16 mouse cellular contexts compared by ENCODE assay signal in genomic region chr16:94932702-94933101, GRCm38 (mm10).
A peak's percentile ranks its signal among the peaks of the same experiment; 100 is the strongest.
DNase-seq lines count a peak whose midpoint lies in the region; TF ChIP-seq lines count a peak whose summit lies in the region.
"Had no signal": no experiment of that assay in that cellular context is flagged by ENCODE, and none has a peak within 500 bp of the region (broad histone marks: within the 10 kb centered on the region; RNA-seq: fewer than 3 reads in every experiment).

No protein-coding gene starts in this region.

- 77% methylated on average over 8 of the region's 8 CpGs for WGBS in heart, adult 2 months

- H3K27me3 ChIP-seq in heart, adult 2 months (ENCODE audit: control insufficient read depth, insufficient read depth, low read length): no peaks in the 10 kb centered on the region
- H3K27me3 ChIP-seq: forebrain, embryonic 15.5 days had no signal

- no peak overlapping the region for H3K4me3 ChIP-seq in heart, adult 2 months
- H3K4me3 ChIP-seq: forebrain, embryonic 15.5 days had no signal

- intact Hi-C loops in left cerebral cortex, postnatal 10 days (cut with DNase I): no loop called here
- intact Hi-C loops in heart, adult 2 months (cut with DNase I): no loop called here

- TF ChIP-seq CTCF in heart, adult 2 months (IDR thresholded peaks at IDR 0.05): no peak

- DNase-seq in cerebellum, adult 11 months: peak; percentile 20
- no peak for DNase-seq in cerebellum, postnatal 14 days
- peak; percentile 26 for DNase-seq in left cerebral cortex, adult 11 months (ENCODE audit: low spot score)
- no peak for DNase-seq in left cerebral cortex, postnatal 10 days (ENCODE audit: extremely low spot score in 1 of 2, low spot score in 2 of 2)
- DNase-seq in layer of hippocampus, adult 9-10 months (ENCODE audit: low spot score): peak; percentile 57
- peak; percentile 16 for DNase-seq in right cerebral cortex, postnatal 14 days
- no peak for DNase-seq in urinary bladder, postnatal 4 days (ENCODE audit: low spot score in 2 of 2)
- DNase-seq in heart, adult 2 months: no peak
- DNase-seq: gastrocnemius, postnatal 14 days; kidney, adult 11 months; kidney, postnatal 25 days; liver, postnatal 0 days had no signal

- H3K27ac ChIP-seq in heart, adult 2 months: no peak overlapping the region
- H3K27ac ChIP-seq: heart, embryonic 13.5 days; hindbrain, embryonic 10.5 days; macrophage had no signal

- TF ChIP-seq POLR2A in heart, adult 2 months (IDR thresholded peaks at IDR 0.05; ENCODE audit: insufficient read depth, low read depth, low read length): no peak

- TF ChIP-seq EP300 in heart, adult 2 months (IDR thresholded peaks at IDR 0.05; ENCODE audit: insufficient read depth, low read depth, low read length): no peak

- no peaks in the 10 kb centered on the region for H3K4me1 ChIP-seq in heart, adult 2 months (ENCODE audit: control insufficient read depth, insufficient read depth, low read length)

- H3K79me2 ChIP-seq in heart, adult 2 months (replicated peaks; ENCODE audit: control insufficient read depth, insufficient read depth, low read length): no peaks in the 10 kb centered on the region

- no peaks in the 10 kb centered on the region for H3K36me3 ChIP-seq in heart, adult 2 months (ENCODE audit: control insufficient read depth, insufficient read depth, low read length)
- H3K36me3 ChIP-seq: forebrain, embryonic 15.5 days; heart, embryonic 13.5 days; hindbrain, embryonic 10.5 days had no signal

- H3K9ac ChIP-seq in heart, adult 2 months (ENCODE audit: low read depth, low read length): no peak overlapping the region
- H3K9ac ChIP-seq: forebrain, embryonic 15.5 days; heart, embryonic 13.5 days; liver, postnatal 0 days had no signal

Comparison
In these comparisons a context has a peak if more than half of its experiments do, and no peak if none do; other contexts are left out.
1. DNase-seq: peak in cerebellum, adult 11 months (single experiment), left cerebral cortex, adult 11 months (single experiment), layer of hippocampus, adult 9-10 months (single experiment) and right cerebral cortex, postnatal 14 days (single experiment); none in cerebellum, postnatal 14 days (0 of 2), left cerebral cortex, postnatal 10 days (0 of 2), urinary bladder, postnatal 4 days (0 of 2) and heart, adult 2 months (0 of 2).